ENCODE assay signal across 18 mouse cellular contexts in the genomic region with DNA sequence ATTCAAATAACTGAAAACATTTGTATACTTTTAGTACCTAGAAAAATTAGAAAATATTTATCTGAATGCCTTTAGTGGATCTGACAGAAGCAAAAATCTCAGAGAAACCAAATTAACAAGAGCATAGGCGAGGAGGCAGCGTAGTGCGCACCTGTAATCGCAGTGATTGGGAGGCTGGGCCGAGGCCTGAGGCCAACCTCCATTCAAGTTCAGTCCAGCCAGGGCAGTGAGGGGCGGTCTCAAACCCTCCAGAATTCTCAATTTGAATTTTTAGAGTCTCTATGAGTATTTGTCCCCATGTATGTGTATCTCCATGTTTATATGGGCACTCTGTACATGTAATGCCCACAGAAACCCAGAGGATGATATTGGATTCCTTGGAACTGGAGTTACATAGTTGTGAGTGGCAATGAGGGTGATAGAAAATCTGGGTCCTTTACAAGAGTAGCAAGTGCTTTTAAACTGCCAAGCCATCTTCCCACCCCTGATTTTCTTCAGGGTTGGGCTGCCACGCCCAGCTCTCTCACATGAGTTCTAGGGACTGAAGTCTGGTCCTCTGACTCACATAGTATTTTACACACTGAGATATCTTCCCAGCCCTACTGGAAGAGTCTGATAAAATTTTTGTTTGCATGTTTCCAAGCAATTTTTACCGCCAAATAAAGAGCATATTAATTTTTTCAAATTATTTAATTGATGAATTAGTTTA. TPM values are rescaled to one million over a fixed set of nuclear protein-coding genes. Genes with fewer than 3 reads are reported as not detected.
"Had no signal": no experiment of that assay in that cellular context is flagged by ENCODE, and none has a peak within 500 bp of the region (broad histone marks: within the 10 kb centered on the region; RNA-seq: fewer than 3 reads in every experiment).

No protein-coding gene starts in this region.

- H3K27me3 ChIP-seq: midbrain, embryonic 12.5 days; neural tube, embryonic 12.5 days; stomach, embryonic 15.5 days had no signal

- DNase-seq: lung, adult 18-20 months; lung, embryonic 14.5 days; lung, postnatal 4 days; midbrain, embryonic 14.5 days; right cerebral cortex, postnatal 14 days; thymus, adult 2 months; thymus, postnatal 25 days; thymus, postnatal 4 days had no signal

- H3K9ac ChIP-seq: lung, embryonic 14.5 days; midbrain, embryonic 12.5 days; neural tube, embryonic 12.5 days; stomach, embryonic 15.5 days had no signal

- H3K4me1 ChIP-seq: midbrain, embryonic 10.5 days; neural tube, embryonic 12.5 days had no signal

- H3K4me3 ChIP-seq: midbrain, embryonic 10.5 days; midbrain, embryonic 12.5 days; myocyte; neural tube, embryonic 12.5 days; stomach, embryonic 15.5 days had no signal

- H3K9me3 ChIP-seq: midbrain, embryonic 10.5 days; midbrain, embryonic 12.5 days; neural tube, embryonic 12.5 days; stomach, embryonic 15.5 days had no signal

- H3K4me2 ChIP-seq: lung, embryonic 14.5 days; midbrain, embryonic 12.5 days; neural tube, embryonic 12.5 days; stomach, embryonic 15.5 days had no signal

- H3K27ac ChIP-seq: midbrain, embryonic 10.5 days; midbrain, embryonic 12.5 days; neural tube, embryonic 12.5 days; stomach, embryonic 15.5 days; stomach, postnatal 0 days had no signal

RNA-seq across cellular contexts. Expression of gene Gm28729, which starts 54.6 kb away (rescaled TPM):
- total RNA-seq: megakaryocyte-erythroid progenitor cell, adult 5-6 weeks; neutrophil, adult 5-6 weeks had no signal
- polyA plus RNA-seq: lung, embryonic 14.5 days; midbrain, embryonic 10.5 days; midbrain, embryonic 12.5 days; midbrain, embryonic 14.5 days; myocyte; neural tube, embryonic 12.5 days; neural tube, embryonic 14.5 days; spleen, adult 2 months; stomach, embryonic 15.5 days; stomach, postnatal 0 days had no signal
